Mouse (Mus musculus): ENCODE measurements around the gene Fam83d. TPM values are rescaled to one million over a fixed set of nuclear protein-coding genes. Genes with fewer than 3 reads are reported as not detected.

Gene Fam83d
- polyA plus RNA-seq, 1 experiment from 2014 or later: 4.7 TPM

DNA sequence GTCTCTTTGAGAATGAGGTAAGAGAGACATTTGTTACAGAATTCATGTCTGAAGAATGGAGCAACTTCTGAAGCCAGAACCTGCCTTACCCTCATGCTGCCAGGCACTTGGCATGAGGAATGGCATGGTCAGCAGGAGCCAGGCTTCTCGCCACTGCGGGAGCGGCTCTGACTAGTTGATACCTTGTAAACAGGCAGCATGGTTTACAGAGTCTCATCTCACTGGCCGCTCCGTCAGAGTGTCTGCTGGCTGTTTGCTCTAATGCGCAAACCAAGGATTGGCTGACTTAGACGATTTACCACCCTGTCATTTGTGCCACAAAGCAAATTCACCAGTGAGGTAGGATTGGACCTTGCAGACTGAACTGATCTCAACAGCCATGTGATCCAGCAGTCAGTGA is 13.2 kb downstream of the Fam83d start:
- Histone ChIP-seq H3K4me1 (ENCODE audit: control insufficient read depth, insufficient read depth, low read length) (no peaks in the 10 kb centered on the region), H3K27me3 (ENCODE audit: control insufficient read depth, insufficient read depth, low read depth, low read length) (no peaks in the 10 kb centered on the region), H3K36me3 (ENCODE audit: control insufficient read depth, insufficient read depth, low read length) (no peaks in the 10 kb centered on the region), H3K9me3 (replicated peaks; ENCODE audit: control insufficient read depth, low read length, poor library complexity, severe bottlenecking) (no peaks in the 10 kb centered on the region), H3K9ac (ENCODE audit: low read depth, low read length) (no peak overlapping the region), H3K4me3 (ENCODE audit: low read depth, low read length) (no peak overlapping the region), H3K27ac (ENCODE audit: low read length) (no peak overlapping the region), H3K4me2 (ENCODE audit: low read length) (no peak overlapping the region)
- WGBS: 93% methylated on average over 7 of the region's 7 CpGs
- no peak for ATAC-seq

- Histone ChIP-seq H3K27ac (ENCODE audit: low read length) (no peak overlapping the region), H3K9ac (ENCODE audit: low read depth, low read length) (no peak overlapping the region), H3K27me3 (ENCODE audit: control insufficient read depth, insufficient read depth, low read depth, low read length) (no peaks in the 10 kb centered on the region), H3K4me2 (ENCODE audit: low read length) (no peak overlapping the region), H3K4me3 (ENCODE audit: low read depth, low read length) (no peak overlapping the region), H3K36me3 (ENCODE audit: control insufficient read depth, insufficient read depth, low read length) (no peaks in the 10 kb centered on the region), H3K4me1 (ENCODE audit: control insufficient read depth, insufficient read depth, low read length) (peaks cover 2% of the 10 kb centered on the region; the same call in 1 of the 2 replicates), H3K9me3 (replicated peaks; ENCODE audit: control insufficient read depth, low read length, poor library complexity, severe bottlenecking) (no peaks in the 10 kb centered on the region; the same call in 1 of the 2 replicates)
- no peak for ATAC-seq
- WGBS: 79% methylated on average over 14 of the region's 14 CpGs
Observed at GRCm38 (mm10) chr2:158786927-158787795, 19.3 kb downstream of the Fam83d start.

- peak within 1 kb of the TSS; percentile 87 for H3K4me2 ChIP-seq (ENCODE audit: low read length)
- 0% methylated on average over 33 of the region's 33 CpGs for WGBS
- H3K4me1 ChIP-seq (ENCODE audit: control insufficient read depth, insufficient read depth, low read length): peaks cover 13% of the 10 kb centered on the region
- H3K9me3 ChIP-seq (replicated peaks; ENCODE audit: control insufficient read depth, low read length, poor library complexity, severe bottlenecking): no peaks in the 10 kb centered on the region
- peak within 1 kb of the TSS; percentile 79 for H3K9ac ChIP-seq (ENCODE audit: low read depth, low read length)
- peak within 1 kb of the TSS; percentile 74 for H3K27ac ChIP-seq (ENCODE audit: low read length)
- no peaks in the 10 kb centered on the region for H3K36me3 ChIP-seq (ENCODE audit: control insufficient read depth, insufficient read depth, low read length)
- peak within 1 kb of the TSS; percentile 76 for H3K4me3 ChIP-seq (ENCODE audit: low read depth, low read length)
- peak; percentile 99 for ATAC-seq
- no peaks in the 10 kb centered on the region for H3K27me3 ChIP-seq (ENCODE audit: control insufficient read depth, insufficient read depth, low read depth, low read length)
Observed at GRCm38 (mm10) chr2:158794494-158795004, 26.7 kb downstream of the Fam83d start, which contains the start of gene Dhx35. Gene Dhx35, plus strand, starts transcription at chr2:158794807.

GRCm38 (mm10) chr2:158795043-158795442 is 27.1 kb downstream of the Fam83d start:
- H3K27me3 ChIP-seq (ENCODE audit: control insufficient read depth, insufficient read depth, low read depth, low read length): no peaks in the 10 kb centered on the region
- peak overlapping the region; percentile 76 for H3K4me3 ChIP-seq (ENCODE audit: low read depth, low read length)
- no peaks in the 10 kb centered on the region for H3K9me3 ChIP-seq (replicated peaks; ENCODE audit: control insufficient read depth, low read length, poor library complexity, severe bottlenecking)
- ATAC-seq: no peak; the same call in 1 of the 2 replicates
- peaks cover 13% of the 10 kb centered on the region for H3K4me1 ChIP-seq (ENCODE audit: control insufficient read depth, insufficient read depth, low read length)
- peak overlapping the region; percentile 79 for H3K9ac ChIP-seq (ENCODE audit: low read depth, low read length)
- WGBS: 8% methylated on average over 15 of the region's 15 CpGs
- H3K36me3 ChIP-seq (ENCODE audit: control insufficient read depth, insufficient read depth, low read length): no peaks in the 10 kb centered on the region
- peak overlapping the region; percentile 87 for H3K4me2 ChIP-seq (ENCODE audit: low read length)
- H3K27ac ChIP-seq (ENCODE audit: low read length): peak overlapping the region; percentile 74

DNA sequence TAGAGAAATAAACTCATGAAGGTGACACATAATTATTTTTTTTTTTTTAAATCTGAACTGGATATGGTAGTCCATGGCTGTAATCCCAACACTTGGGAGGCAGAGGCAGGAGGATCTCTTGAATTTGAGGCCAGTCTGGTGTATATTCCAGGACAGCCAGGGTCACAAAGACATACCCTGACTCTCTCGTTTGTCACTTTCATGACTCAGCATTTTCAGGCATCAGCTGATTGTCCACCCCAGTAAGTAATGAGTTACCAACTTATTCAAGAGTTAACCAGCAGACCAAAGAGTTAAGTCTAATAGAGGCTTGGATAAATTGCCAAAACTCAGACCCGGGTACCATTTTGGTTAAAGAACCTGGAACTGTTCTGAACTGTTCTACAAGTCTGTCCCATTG is 28.0 kb downstream of the Fam83d start:
- no peak overlapping the region for H3K4me3 ChIP-seq (ENCODE audit: low read depth, low read length)
- H3K36me3 ChIP-seq (ENCODE audit: control insufficient read depth, insufficient read depth, low read length): no peaks in the 10 kb centered on the region
- peaks cover 13% of the 10 kb centered on the region for H3K4me1 ChIP-seq (ENCODE audit: control insufficient read depth, insufficient read depth, low read length)
- no peaks in the 10 kb centered on the region for H3K9me3 ChIP-seq (replicated peaks; ENCODE audit: control insufficient read depth, low read length, poor library complexity, severe bottlenecking)
- ATAC-seq: no peak
- no peak overlapping the region for H3K4me2 ChIP-seq (ENCODE audit: low read length)
- no peak overlapping the region for H3K27ac ChIP-seq (ENCODE audit: low read length)
- no peak overlapping the region for H3K9ac ChIP-seq (ENCODE audit: low read depth, low read length)
- WGBS: 81% methylated on average over 2 of the region's 2 CpGs
- H3K27me3 ChIP-seq (ENCODE audit: control insufficient read depth, insufficient read depth, low read depth, low read length): no peaks in the 10 kb centered on the region

DNA sequence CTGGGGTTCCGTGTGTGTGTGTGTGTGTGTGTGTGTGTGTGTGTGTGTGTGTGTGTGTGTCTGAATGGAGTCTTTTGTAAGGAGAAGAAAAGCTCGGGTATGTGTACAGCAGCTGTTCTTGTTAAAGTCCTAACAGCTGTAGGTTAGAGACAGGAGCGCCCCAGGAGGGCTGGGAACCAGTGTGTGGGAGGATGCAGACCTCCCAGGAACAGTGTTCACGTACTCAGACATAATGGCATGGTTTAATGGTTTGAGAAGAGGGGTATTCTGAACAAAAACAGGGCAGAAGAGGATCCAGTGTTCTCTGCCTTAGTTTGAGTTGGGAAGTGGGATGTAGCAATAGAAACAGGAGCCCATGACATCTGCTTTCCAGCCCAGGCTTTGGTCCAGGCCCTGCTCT is 31.4 kb downstream of the Fam83d start:
- Histone ChIP-seq H3K27me3 (ENCODE audit: control insufficient read depth, insufficient read depth, low read depth, low read length) (no peaks in the 10 kb centered on the region), H3K4me3 (ENCODE audit: low read depth, low read length) (no peak overlapping the region), H3K36me3 (ENCODE audit: control insufficient read depth, insufficient read depth, low read length) (peaks cover 9% of the 10 kb centered on the region; the same call in 1 of the 2 replicates), H3K27ac (ENCODE audit: low read length) (no peak overlapping the region), H3K9me3 (replicated peaks; ENCODE audit: control insufficient read depth, low read length, poor library complexity, severe bottlenecking) (no peaks in the 10 kb centered on the region), H3K9ac (ENCODE audit: low read depth, low read length) (no peak overlapping the region), H3K4me2 (ENCODE audit: low read length) (no peak overlapping the region), H3K4me1 (ENCODE audit: control insufficient read depth, insufficient read depth, low read length) (peaks cover 6% of the 10 kb centered on the region)
- WGBS: 46% methylated on average over 4 of the region's 4 CpGs
- ATAC-seq: no peak

- Histone ChIP-seq H3K27me3 (ENCODE audit: control insufficient read depth, insufficient read depth, low read depth, low read length) (no peaks in the 10 kb centered on the region), H3K27ac (ENCODE audit: low read length) (no peak overlapping the region), H3K9ac (ENCODE audit: low read depth, low read length) (no peak overlapping the region), H3K9me3 (replicated peaks; ENCODE audit: control insufficient read depth, low read length, poor library complexity, severe bottlenecking) (no peaks in the 10 kb centered on the region), H3K4me3 (ENCODE audit: low read depth, low read length) (no peak overlapping the region), H3K4me2 (ENCODE audit: low read length) (no peak overlapping the region), H3K36me3 (ENCODE audit: control insufficient read depth, insufficient read depth, low read length) (peaks cover 9% of the 10 kb centered on the region; the same call in 1 of the 2 replicates), H3K4me1 (ENCODE audit: control insufficient read depth, insufficient read depth, low read length) (no peaks in the 10 kb centered on the region)
- ATAC-seq: no peak
- WGBS: 96% methylated on average over 8 of the region's 8 CpGs
Observed at GRCm38 (mm10) chr2:158800788-158801187, 32.9 kb downstream of the Fam83d start.

DNA sequence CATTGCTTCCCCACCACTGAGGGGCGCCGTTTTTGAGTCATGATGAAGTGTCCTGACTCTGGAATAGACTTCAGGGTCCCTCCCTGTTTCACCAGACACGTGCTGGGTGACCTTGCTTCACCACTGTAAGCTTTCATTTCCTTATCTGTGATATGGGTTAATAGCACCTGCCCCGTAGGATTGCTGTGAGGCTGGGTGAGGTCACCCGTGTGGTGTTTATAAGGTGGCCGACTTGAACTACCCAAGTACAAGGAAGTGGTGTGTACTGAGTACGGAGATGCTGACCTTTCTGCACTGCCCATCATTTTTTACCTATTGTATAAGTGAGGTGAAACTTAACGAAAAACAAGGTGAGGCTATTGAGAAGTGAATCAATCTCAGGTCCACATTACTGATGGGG is 35.7 kb downstream of the Fam83d start:
- H3K9me3 ChIP-seq (replicated peaks; ENCODE audit: control insufficient read depth, low read length, poor library complexity, severe bottlenecking): no peaks in the 10 kb centered on the region
- H3K9ac ChIP-seq (ENCODE audit: low read depth, low read length): no peak overlapping the region
- no peak overlapping the region for H3K4me2 ChIP-seq (ENCODE audit: low read length)
- H3K36me3 ChIP-seq (ENCODE audit: control insufficient read depth, insufficient read depth, low read length): peaks cover 11% of the 10 kb centered on the region; the same call in 1 of the 2 replicates
- H3K4me3 ChIP-seq (ENCODE audit: low read depth, low read length): no peak overlapping the region
- WGBS: 94% methylated on average over 8 of the region's 8 CpGs
- no peak for ATAC-seq
- no peaks in the 10 kb centered on the region for H3K27me3 ChIP-seq (ENCODE audit: control insufficient read depth, insufficient read depth, low read depth, low read length)
- no peak overlapping the region for H3K27ac ChIP-seq (ENCODE audit: low read length)
- H3K4me1 ChIP-seq (ENCODE audit: control insufficient read depth, insufficient read depth, low read length): no peaks in the 10 kb centered on the region

GRCm38 (mm10) chr2:158815686-158816085 is 47.8 kb downstream of the Fam83d start:
- H3K27me3 ChIP-seq (ENCODE audit: control insufficient read depth, insufficient read depth, low read depth, low read length): no peaks in the 10 kb centered on the region
- H3K27ac ChIP-seq (ENCODE audit: low read length): no peak overlapping the region
- H3K4me2 ChIP-seq (ENCODE audit: low read length): no peak overlapping the region

More at GRCm38 (mm10) chr2:158815686-158816085, 47.8 kb downstream of the Fam83d start:
- no peak for ATAC-seq
- Histone ChIP-seq H3K36me3 (ENCODE audit: control insufficient read depth, insufficient read depth, low read length) (peaks cover 16% of the 10 kb centered on the region), H3K9me3 (replicated peaks; ENCODE audit: control insufficient read depth, low read length, poor library complexity, severe bottlenecking) (no peaks in the 10 kb centered on the region), H3K9ac (ENCODE audit: low read depth, low read length) (no peak overlapping the region), H3K4me3 (ENCODE audit: low read depth, low read length) (no peak overlapping the region), H3K4me1 (ENCODE audit: control insufficient read depth, insufficient read depth, low read length) (no peaks in the 10 kb centered on the region; the same call in 1 of the 2 replicates)
